Mouse (Mus musculus): ENCODE measurements at regions not wholly inside any gene's neighbourhood (a gene's known extent, or its start where the extent isn't known, plus 50 kb on each side); places are given as distances from the start of the nearest gene placed in this dataset.

- TF ChIP-seq CTCF (IDR thresholded peaks at IDR 0.05; ENCODE audit: control insufficient read depth, insufficient read depth, insufficient read length) (no peak), MAX (IDR thresholded peaks at IDR 0.05) (no peak), USF1 (IDR thresholded peaks at IDR 0.05; ENCODE audit: low read depth) (no peak), MYOG (IDR thresholded peaks at IDR 0.05; ENCODE audit: control insufficient read depth, extremely low read depth, insufficient read length) (no peak), CEBPB (IDR thresholded peaks at IDR 0.05; ENCODE audit: low read depth) (no peak), MYOD1 (IDR thresholded peaks at IDR 0.05; ENCODE audit: control insufficient read depth, insufficient read length, low read depth) (no peak), FOSL1 (IDR thresholded peaks at IDR 0.05; ENCODE audit: insufficient read depth, low read length, poor library complexity, severe bottlenecking) (no peak)
Observed at GRCm38 (mm10) chr8:126744747-126745382, 151.1 kb upstream of the Irf2bp2 start.
